ENCODE assay signal across 16 mouse cellular contexts in the genomic region with DNA sequence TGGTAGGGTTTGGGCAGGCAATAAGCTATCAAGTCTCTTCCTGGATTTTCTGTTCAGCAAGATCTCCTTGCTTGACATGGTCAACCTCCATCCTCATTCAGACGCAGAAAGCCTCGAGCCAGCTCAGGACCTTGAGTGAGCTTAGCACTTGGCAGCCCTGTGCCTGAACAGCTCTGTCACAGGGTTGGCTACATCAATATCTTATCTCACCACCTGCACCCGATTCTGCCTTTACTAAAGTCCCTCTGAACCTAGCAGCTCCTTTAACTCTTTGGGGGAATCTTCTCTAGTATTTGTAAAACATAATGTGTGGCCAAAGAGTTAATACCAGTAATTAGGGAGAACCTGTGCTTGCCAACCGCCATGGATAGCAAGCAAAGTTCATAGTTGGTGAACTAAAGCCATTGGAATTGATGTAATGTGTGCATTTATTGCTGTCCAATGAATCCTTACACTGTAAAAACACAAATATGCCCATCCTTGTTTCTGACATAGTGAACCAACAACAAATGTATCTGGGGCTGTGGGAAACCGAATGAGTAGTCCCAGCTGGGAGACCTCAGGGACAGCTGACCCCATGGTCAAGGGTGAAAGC. TPM values are rescaled to one million over a fixed set of nuclear protein-coding genes. Genes with fewer than 3 reads are reported as not detected.
DNase-seq lines count a peak whose midpoint lies in the region; ATAC-seq lines count a peak whose summit lies in the region.
"Had no signal": no experiment of that assay in that cellular context is flagged by ENCODE, and none has a peak within 500 bp of the region (broad histone marks: within the 10 kb centered on the region; RNA-seq: fewer than 3 reads in every experiment).

Cpa1 (plus strand) TSS at position 545 of the 595 bp plus-strand sequence.

- peak within 1 kb of the TSS; percentile 77 for H3K27ac ChIP-seq in hindbrain, embryonic 10.5 days
- H3K27ac ChIP-seq in hindbrain, embryonic 13.5 days = no peak within 1 kb of the TSS
- H3K27ac ChIP-seq in limb, embryonic 12.5 days = peak within 1 kb of the TSS; percentile 12; the same call in 1 of the 2 replicates
- H3K27ac ChIP-seq in stomach, embryonic 16.5 days (ENCODE audit: low read length) = peak within 1 kb of the TSS; percentile 3; the same call in 1 of the 2 replicates
- H3K27ac ChIP-seq: forebrain, embryonic 15.5 days; midbrain, embryonic 15.5 days; neural tube, embryonic 12.5 days had no signal

- H3K4me1 ChIP-seq in hindbrain, embryonic 10.5 days (replicated peaks) = peaks cover 42% of the 10 kb centered on the region
- peaks cover 7% of the 10 kb centered on the region; the same call in 1 of the 2 replicates for H3K4me1 ChIP-seq in hindbrain, embryonic 13.5 days (replicated peaks)
- peaks cover 43% of the 10 kb centered on the region for H3K4me1 ChIP-seq in limb, embryonic 12.5 days (replicated peaks)
- H3K4me1 ChIP-seq in stomach, embryonic 16.5 days (ENCODE audit: control insufficient read depth, insufficient read depth, low read length) = peaks cover 15% of the 10 kb centered on the region

- 91% methylated on average over 5 of the region's 5 CpGs for WGBS in hindbrain, embryonic 10.5 days
- 91% methylated on average over 5 of the region's 5 CpGs for WGBS in hindbrain, embryonic 13.5 days
- 82% methylated on average over 5 of the region's 5 CpGs for WGBS in limb, embryonic 12.5 days
- WGBS in stomach, embryonic 16.5 days = 68% methylated on average over 5 of the region's 5 CpGs

- H3K4me2 ChIP-seq in hindbrain, embryonic 13.5 days = no peak within 1 kb of the TSS
- H3K4me2 ChIP-seq in limb, embryonic 12.5 days = no peak within 1 kb of the TSS
- H3K4me2 ChIP-seq in stomach, embryonic 16.5 days (ENCODE audit: low read depth, low read length) = no peak within 1 kb of the TSS
- H3K4me2 ChIP-seq: forebrain, embryonic 15.5 days; limb, embryonic 13.5 days; midbrain, embryonic 15.5 days; neural tube, embryonic 12.5 days had no signal

- no peak within 1 kb of the TSS for H3K9ac ChIP-seq in hindbrain, embryonic 13.5 days
- no peak within 1 kb of the TSS for H3K9ac ChIP-seq in limb, embryonic 12.5 days (replicated peaks)
- H3K9ac ChIP-seq in stomach, embryonic 16.5 days (ENCODE audit: low read length) = no peak within 1 kb of the TSS
- H3K9ac ChIP-seq: forebrain, embryonic 15.5 days; limb, embryonic 13.5 days; midbrain, embryonic 15.5 days; neural tube, embryonic 12.5 days had no signal

- no peak within 1 kb of the TSS for H3K4me3 ChIP-seq in hindbrain, embryonic 10.5 days
- no peak within 1 kb of the TSS for H3K4me3 ChIP-seq in hindbrain, embryonic 13.5 days
- H3K4me3 ChIP-seq in limb, embryonic 12.5 days (replicated peaks) = no peak within 1 kb of the TSS
- 0 out of 2 replicates have a peak within 1 kb of the TSS, but pooled peaks have one; percentile 6 for H3K4me3 ChIP-seq in stomach, embryonic 16.5 days (replicated peaks; ENCODE audit: low read length)
- H3K4me3 ChIP-seq: forebrain, embryonic 15.5 days; limb, embryonic 13.5 days; midbrain, embryonic 15.5 days; neural tube, embryonic 12.5 days had no signal

- DNase-seq in hindbrain, embryonic 10.5 days (ENCODE audit: low spot score) = no peak
- peak; percentile 19 to 33 for DNase-seq in spleen, postnatal 10 days (ENCODE audit: low spot score in 2 of 2)
- DNase-seq in spleen, adult 18-20 months = no peak
- DNase-seq in urinary bladder, postnatal 10 days (ENCODE audit: low spot score) = no peak
- DNase-seq in left cerebral cortex, adult 11 months (ENCODE audit: low spot score) = no peak
- DNase-seq: adrenal gland, postnatal 36 days; kidney, postnatal 36 days; lung, postnatal 36 days had no signal

- H3K27me3 ChIP-seq in hindbrain, embryonic 10.5 days (ENCODE audit: insufficient read depth, poor library complexity, severe bottlenecking) = no peaks in the 10 kb centered on the region
- no peaks in the 10 kb centered on the region for H3K27me3 ChIP-seq in hindbrain, embryonic 13.5 days
- H3K27me3 ChIP-seq in limb, embryonic 12.5 days = no peaks in the 10 kb centered on the region
- no peaks in the 10 kb centered on the region for H3K27me3 ChIP-seq in stomach, embryonic 16.5 days (ENCODE audit: control insufficient read depth, insufficient read depth, low read length)
- H3K27me3 ChIP-seq: forebrain, embryonic 15.5 days; limb, embryonic 13.5 days; midbrain, embryonic 15.5 days; neural tube, embryonic 12.5 days had no signal

- no peak for ATAC-seq in hindbrain, embryonic 13.5 days (ENCODE audit: low FRiP score)
- no peak for ATAC-seq in limb, embryonic 12.5 days (ENCODE audit: insufficient number of reproducible peaks, insufficient read depth, low FRiP score, low TSS enrichment, low read depth)
- ATAC-seq in stomach, embryonic 16.5 days (ENCODE audit: insufficient read depth, low FRiP score) = no peak
- ATAC-seq: forebrain, embryonic 15.5 days; midbrain, embryonic 15.5 days had no signal

- H3K9me3 ChIP-seq in hindbrain, embryonic 10.5 days = peaks cover 8% of the 10 kb centered on the region; the same call in 1 of the 2 replicates
- H3K9me3 ChIP-seq in hindbrain, embryonic 13.5 days = no peaks in the 10 kb centered on the region
- H3K9me3 ChIP-seq in limb, embryonic 12.5 days = 0 out of 2 replicates have a peak, but pooled peaks cover 5% of the 10 kb centered on the region
- H3K9me3 ChIP-seq in stomach, embryonic 16.5 days (replicated peaks; ENCODE audit: control insufficient read depth, low read length) = no peaks in the 10 kb centered on the region
- H3K9me3 ChIP-seq: forebrain, embryonic 15.5 days; G1E; limb, embryonic 13.5 days; midbrain, embryonic 15.5 days; neural tube, embryonic 12.5 days had no signal

- H3K36me3 ChIP-seq in hindbrain, embryonic 10.5 days = no peaks in the 10 kb centered on the region
- no peaks in the 10 kb centered on the region for H3K36me3 ChIP-seq in hindbrain, embryonic 13.5 days
- H3K36me3 ChIP-seq in limb, embryonic 12.5 days = no peaks in the 10 kb centered on the region
- H3K36me3 ChIP-seq in stomach, embryonic 16.5 days (ENCODE audit: control insufficient read depth, insufficient read depth, low read length) = no peaks in the 10 kb centered on the region
- H3K36me3 ChIP-seq: forebrain, embryonic 15.5 days; G1E; limb, embryonic 13.5 days; midbrain, embryonic 15.5 days; neural tube, embryonic 12.5 days had no signal

RNA-seq across cellular contexts. Expression of gene Cpa1, which starts in this region (rescaled TPM):
- polyA plus RNA-seq in hindbrain, embryonic 10.5 days (2016; fragmentation: Nextera tagmentation; extraction: Ambion mirVana) = 0.14 and 0.16 TPM in 2 replicates
- 0.71 and 1.1 TPM in 2 replicates for polyA plus RNA-seq in hindbrain, embryonic 13.5 days (2015; fragmentation: Nextera tagmentation; extraction: Ambion mirVana)
- 0.40 and 0.64 TPM in 2 replicates for polyA plus RNA-seq in limb, embryonic 12.5 days (2016; fragmentation: Nextera tagmentation; extraction: Ambion mirVana)
- 684 and 706 TPM in 2 replicates for polyA plus RNA-seq in stomach, embryonic 16.5 days (2015; fragmentation: Nextera tagmentation; extraction: Ambion mirVana)
- polyA plus RNA-seq: G1E had no signal

Comparison
In these comparisons a context has a peak if more than half of its experiments do, and no peak if none do; other contexts are left out.
1. RNA of gene Cpa1 (polyA plus RNA-seq): 684 to 706 TPM in stomach, embryonic 16.5 days; 0.71 to 1.1 TPM in hindbrain, embryonic 13.5 days, 0.40 to 0.64 TPM in limb, embryonic 12.5 days and 0.14 to 0.16 TPM in hindbrain, embryonic 10.5 days; every median in the first group is over 100 times any median in the second.
2. DNase-seq: peak in spleen, postnatal 10 days (2 of 2); none in hindbrain, embryonic 10.5 days (single experiment), spleen, adult 18-20 months (0 of 2), urinary bladder, postnatal 10 days (single experiment) and left cerebral cortex, adult 11 months (single experiment).